Mouse (Mus musculus) kidney, postnatal 4 days (tissue): ENCODE data around the gene Stxbp5l.
"Not testable (repeated sequence)": the region's sequence is repeated elsewhere in the genome, so short reads cannot be mapped to it uniquely, and the experiment has no call there.

Experiments used
- DNase-seq, 2 experiments: peaks; one replicate each; pipeline ENCODE4 v3.0.0; 2021; ENCODE audit warnings: mixed read lengths in 2 of 2

Stxbp5l gene

DNA sequence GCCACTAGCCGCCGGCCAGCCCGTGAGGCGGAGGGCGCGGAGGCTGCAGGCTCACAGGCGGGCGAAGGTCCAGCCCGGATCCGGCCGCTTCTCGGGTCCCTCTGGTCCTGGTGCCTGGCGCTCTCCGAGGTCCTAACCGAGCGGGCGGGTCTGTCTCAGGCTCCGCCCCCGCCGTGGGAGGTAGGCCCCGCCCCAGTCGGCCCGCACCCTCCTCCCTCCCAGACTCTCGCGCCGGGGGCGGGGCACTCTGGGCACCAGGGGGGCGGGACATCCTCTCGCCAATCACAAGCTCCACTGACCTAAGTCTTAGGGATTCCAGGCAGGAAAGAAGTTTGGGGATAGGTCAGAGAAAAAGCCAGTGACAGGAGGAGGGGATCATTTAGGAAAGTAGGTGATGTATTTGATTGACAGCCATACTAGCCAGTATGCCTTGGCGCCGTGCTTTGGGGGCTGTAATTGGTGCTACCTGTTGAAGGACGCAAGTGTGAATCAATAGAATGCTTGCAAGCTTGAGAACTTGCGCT is at the start of gene Stxbp5l:
TSS of gene Stxbp5l (minus strand) at position 142 of the 524 bp plus-strand sequence.
- peak; percentile 95 to 96 for DNase-seq

DNA sequence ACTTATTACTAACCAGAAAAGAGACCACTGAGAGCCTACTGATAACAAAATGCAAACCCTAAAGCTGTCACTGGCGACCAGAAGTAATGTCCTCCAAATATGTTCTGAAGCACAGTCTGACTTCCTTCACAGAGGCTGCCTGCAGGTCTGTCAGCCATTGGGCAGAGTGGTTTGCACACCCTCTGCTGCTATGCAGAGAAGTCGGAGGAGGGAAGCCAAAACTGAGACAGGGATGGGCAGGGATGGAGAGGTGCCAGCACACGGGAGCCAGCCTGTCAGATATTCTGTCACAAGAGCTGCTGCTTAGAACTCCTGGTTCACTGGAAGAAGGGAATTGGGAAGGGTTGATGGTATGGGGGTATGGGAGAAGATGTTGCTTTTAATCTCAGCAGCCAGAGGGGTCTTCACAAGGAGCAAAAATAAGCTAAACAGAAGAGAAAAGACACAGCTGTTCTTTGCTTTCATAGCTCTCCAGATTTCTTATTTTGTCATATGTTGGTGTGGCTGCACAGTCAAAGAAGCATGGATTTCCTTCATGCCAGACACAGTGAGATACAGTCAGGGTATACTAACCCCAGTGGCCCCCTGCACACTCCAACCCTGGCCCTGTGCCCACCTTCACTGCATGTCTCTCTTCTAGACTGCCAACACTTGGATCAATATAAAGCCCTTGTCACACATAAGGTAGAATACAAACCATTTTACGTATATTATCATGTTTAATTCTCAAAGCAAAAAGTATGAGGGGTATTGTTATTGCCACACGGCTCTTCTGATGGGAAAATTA is 48.8 kb upstream of the Stxbp5l start:
- DNase-seq = no peak

DNA sequence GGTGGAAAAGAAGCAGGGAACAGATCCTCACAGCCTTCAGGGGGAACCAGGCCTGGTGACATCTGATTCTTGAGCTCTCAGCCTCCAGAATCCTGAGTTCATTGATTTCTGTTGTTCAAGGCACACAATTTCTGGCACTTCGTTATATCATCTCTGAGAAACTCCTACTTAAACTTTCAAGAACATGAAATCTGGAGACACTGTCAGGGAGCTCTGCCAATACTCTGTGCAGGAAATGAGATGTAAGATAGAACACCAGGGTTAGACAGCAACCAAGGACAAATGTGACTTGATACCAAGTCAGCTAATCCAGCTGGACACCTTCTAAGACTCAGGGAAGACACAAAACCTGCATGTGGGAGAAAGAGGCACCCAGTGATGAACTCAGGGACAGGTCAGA is 40.7 kb upstream of the Stxbp5l start:
- DNase-seq = no peak

DNA sequence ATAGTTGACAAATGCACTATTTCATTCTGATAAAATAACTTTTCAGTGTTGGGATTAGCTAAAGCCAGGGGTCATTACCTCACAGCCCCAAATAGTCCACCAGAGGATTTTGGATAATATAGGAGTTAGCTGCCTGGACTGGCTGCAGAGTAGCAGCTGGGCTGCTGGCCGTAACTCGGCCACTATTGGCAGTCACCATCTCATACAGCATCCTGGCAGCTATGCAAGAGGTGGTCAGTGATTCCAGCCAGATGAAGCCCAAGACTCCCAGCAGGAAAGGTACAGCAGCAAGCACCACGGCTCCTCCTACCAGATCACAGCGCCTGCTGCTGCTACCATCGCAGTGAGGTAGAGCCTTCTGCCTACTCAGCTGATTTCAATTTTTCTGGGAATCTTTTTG is 38.1 kb upstream of the Stxbp5l start:
- no peak for DNase-seq

DNA sequence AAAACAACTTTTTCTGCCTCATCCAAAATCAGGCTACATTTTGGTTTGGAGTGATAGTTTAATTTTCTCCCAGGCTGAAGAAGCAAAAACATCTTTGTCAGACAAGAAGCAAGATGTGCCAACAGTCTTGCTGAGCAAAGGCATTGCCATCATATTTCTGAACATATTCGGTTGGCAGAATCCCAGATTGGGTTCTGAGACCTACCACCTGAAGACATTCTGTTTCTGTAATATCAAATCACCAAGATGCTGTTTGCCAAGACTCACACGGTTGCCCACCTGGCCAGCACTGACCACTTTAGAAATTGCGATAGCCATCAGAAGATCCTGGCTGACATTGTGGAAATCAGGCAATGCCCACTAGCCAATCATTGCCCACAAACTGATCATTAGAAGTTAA is 37.1 kb upstream of the Stxbp5l start:
- no peak for DNase-seq

DNA sequence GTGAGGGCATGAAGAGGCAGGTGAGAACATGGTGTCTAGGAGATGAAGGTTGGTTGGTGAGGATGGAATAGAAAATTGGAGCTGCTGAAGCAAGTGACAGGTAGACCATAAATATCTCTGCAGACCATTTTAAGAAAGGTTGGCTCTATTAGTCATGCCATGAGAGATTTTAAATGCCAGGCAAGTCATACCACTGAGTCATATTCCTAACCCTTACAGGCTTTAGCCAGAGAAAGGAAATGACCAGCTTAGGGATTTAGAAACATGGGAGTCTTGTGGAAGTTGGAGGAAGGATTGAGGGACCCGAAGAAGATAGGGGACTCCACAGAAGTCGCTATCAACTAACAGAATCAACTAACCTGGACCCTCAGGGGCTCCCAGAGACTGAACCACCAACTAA is 35.8 kb upstream of the Stxbp5l start:
- no peak for DNase-seq

DNA sequence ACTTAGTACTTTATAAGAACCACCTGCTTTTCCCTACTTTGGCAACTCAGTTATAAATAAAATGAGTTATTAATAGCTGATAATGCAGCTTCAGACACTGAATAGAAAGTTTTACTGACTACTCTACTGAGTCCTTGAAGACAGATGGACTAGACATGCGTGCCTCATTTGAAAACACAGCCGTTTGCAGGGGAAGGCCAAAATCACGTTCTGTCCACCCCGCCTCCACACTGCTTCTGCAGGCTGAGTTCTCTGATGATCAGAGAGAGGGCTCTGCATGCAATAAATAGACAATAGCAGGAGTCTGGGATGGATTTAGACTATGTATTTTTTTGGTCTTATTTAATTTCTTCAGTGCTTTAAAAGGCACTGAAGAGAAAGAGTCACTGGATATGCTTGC is 20.8 kb upstream of the Stxbp5l start:
- DNase-seq = peak; percentile 7 to 10

DNA sequence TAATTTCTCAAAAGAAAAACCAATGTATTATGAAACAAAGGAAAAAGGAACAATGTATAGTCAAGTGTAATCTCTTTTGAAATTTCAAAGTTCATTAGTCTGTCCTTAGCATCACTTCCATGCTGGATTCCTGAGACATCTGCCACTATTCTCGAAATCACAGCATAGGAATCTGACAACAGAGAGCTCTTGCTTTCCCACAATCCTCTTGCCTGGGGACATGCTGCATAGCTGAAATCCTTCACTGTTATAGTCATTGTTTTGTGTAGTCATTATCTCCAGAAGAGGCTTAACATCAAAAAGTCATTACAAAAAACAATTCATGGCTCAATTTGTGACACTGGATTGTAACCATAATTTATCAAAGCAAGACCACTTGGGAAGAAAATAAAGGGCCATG is 20.2 kb upstream of the Stxbp5l start:
- no peak for DNase-seq

DNA sequence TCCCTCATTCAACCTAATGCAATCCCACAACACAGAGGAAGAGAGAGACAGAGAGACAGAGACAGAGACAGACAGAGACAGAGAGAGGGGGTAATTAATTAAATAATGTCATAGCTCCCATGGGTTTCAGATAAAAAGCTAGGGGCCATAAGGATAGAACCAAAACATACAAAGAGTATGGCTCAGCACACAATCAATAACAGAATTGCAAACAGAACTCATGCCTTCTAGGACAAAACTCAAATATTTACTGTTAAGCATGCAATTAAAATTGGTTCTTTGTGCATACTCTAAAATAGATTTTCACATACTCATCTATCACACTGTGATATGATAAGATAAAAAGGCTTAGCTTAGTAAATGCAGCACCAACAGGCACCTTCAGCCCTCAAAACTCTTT is 5.2 kb upstream of the Stxbp5l start:
- no peak for DNase-seq

DNA sequence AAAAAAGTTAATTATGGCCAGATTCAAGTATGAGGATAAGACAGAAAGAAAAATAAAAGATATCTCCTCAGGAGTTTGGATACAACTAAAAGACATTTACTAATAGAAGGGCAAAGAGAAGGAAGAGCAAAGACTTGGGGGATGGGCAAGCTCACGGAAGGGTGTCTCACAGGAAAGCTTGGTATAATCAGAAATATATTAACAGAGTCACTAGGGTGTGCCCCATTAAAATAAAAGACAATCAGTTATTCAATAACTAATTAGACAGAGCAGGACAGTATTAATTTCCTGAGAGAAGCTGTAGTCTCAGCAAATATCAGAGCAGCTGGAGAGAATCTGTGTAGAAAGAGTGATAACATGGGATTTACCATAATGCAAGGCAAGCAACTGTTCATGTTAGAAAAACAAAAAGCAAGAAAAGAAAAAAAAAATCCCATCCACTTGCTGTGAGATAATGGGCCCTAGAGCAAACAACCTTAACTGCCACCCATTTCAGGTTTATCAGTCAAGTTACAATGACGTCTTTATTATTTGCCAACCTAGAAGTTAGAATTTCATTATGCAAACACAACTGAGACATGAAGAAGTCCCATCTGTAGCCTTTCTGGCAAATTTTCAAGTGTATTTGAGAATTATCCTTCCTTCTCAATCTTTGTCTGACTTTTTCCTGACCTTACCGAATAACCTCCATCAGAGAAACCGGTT is 4.6 kb upstream of the Stxbp5l start:
- peak; percentile 7 to 27 for DNase-seq

DNA sequence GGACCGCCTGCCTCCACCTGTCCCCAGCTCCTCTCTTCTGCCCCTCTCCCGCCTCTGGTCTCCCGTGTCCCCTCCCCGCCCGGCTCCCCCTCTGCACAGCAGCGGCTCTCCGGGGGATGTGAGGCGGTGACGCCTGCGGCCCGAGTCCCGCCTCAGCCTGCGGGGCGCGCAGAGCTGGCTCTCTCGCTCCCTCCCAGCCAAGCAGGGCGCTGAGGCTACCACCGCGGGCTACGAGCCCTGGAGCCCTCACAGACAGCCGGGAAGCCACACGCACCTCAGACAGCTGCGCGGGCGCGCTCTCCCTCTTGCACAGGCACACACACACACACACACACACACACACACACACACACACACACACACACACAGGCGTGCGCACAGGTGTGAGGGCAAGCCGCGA is 393 bp downstream of the Stxbp5l start:
- peak; percentile 42 to 58 for DNase-seq

DNA sequence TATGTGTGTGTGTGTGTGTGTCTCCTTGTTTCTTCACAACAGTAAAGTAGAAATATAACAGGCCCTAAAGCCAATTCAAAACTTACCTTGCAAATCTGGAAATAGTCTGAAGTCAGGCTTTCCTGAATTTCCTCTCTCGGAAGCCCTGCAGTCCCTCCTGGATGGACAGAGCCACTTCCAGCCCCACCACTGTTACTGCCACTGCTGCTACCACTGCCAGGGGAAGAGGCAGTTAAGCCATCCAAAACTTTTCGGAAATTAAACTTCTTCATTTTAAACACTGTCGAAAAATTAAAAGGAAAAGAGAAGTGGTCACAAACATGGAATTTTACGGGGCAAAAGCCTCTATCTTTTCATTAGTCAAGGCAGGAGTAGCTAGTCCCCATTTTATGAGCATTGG is 1.3 kb downstream of the Stxbp5l start:
- no peak for DNase-seq

DNA sequence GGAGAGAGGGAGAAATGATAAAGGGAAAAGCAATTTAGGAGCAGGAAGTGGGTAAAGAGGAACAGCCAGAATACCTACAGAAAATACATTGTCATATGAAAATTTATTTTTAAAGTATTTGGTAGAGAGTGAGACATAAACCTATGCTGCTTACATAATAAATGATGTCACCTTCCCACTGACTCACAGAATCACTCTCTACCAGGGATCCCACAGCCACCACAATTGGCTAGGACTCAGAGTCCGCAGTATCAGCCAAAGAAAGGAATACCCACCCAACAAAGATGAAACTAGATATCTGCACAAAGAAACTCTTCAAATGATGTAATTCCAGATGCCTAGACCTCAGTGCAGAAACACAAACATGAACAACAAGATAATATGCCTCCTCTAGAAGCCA is 12.0 kb downstream of the Stxbp5l start:
- no peak for DNase-seq

DNA sequence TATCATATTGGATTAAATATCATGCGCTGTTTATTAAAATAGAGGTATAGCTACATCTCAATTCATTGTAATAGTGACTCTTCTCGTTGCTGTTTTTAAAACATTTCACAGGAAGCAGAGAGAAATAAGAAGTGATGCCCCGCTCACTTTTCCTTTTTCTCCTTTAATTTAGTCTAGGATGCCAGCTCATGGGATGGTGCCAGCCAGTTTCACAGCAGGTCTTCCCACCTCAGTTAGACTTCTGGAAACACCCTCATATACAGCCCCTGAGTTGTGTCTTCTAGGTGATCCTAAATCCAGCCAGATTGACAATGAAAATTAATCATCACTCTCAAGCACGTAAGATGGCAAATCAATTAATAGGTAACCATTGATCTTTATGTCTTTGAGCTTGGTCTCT is 17.3 kb downstream of the Stxbp5l start:
- DNase-seq = no peak

DNA sequence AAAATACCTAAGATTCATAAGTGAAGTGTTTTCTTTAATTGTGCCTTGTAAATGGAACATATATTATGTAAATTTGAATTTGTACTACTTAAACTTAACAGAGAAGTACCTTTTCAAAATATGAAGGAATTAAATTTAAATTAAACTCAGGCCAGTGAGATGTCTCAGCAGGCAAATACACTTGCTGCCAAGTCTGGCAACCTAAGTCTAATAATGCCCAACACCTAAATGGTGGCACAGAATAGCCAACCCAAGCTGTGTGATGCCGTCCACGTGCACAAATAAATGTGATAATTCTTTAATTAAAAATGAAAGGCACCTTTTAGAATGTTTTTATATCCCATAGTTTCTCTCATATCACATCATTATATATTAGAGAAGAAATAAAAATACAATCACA is 20.8 kb downstream of the Stxbp5l start:
- DNase-seq = no peak

DNA sequence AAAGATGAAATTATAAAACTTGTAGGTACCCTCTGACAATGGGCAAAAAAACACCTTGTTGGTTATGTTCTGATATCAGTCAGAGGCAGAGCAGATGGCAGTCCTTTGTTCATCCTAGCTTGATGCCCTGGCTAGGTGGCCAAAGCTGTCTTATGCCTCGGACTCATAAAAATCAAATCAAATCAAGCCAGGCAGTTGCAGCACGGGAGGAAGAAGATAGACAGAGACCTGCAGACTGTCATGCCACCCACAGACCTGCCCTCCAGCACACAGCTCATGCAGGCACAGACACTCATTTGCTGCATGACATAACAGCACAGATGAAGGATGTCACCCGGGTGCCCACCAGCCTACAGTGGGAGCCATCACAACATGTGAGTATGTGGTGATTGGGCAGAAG is 29.1 kb downstream of the Stxbp5l start:
- DNase-seq = no peak

DNA sequence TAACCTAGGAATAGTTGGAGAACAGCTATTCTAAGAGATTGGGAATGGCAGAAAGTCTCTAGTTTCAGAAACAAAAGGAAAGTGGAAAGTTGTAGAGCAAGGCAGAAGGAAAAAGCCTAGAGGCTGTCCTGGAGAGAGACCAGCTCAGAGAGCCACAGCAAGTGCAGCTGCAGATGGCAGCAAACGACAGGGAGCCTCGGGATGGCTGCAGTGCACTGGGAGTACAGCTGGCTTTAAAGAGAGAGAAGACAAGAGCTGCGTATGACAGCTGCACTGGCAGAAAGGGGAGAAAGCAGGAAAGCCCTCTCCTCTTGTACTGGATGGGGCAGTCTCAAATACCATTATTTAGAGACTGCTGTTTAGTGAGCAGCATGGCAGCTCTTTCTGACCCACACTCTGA is 37.7 kb downstream of the Stxbp5l start:
- DNase-seq = peak; percentile 52 to 62

DNA sequence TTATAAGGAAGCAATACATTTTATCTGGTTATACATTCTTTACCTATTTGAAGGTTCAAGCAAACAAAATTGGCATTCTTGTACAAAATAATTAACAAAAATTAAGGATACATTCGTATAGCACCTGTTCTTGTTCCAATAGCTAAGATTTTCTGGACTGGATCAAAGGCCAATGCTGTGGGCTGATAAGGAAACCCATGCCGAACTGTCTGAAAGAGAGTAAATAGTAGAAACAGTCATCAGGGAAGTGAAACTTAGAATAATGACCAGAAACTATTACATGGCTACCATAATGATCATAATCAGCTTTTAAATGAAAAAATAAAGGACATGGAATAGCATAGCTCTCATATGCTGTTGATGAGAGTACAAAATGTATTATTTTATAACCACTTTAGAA is 39.8 kb downstream of the Stxbp5l start:
- no peak for DNase-seq

DNA sequence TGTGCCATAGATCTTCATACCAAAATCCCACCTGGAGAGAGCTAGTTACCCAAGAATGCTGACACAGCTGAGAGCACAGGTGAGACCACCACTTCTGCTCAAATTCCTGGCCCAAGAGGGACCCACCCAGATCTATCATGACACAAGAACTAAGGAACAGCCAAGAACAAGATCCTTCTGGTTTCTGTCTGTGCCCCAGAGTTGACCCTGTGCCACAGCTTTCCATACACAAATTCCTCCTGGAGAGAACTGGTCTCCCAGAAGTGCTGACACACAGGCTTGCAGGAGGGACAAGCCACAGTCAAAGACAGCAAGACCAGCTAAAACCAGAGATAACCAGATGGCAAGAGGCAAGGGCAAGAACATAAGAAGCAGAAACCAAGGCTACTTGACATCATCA is 43.3 kb downstream of the Stxbp5l start:
- not testable (repeated sequence) for DNase-seq

DNA sequence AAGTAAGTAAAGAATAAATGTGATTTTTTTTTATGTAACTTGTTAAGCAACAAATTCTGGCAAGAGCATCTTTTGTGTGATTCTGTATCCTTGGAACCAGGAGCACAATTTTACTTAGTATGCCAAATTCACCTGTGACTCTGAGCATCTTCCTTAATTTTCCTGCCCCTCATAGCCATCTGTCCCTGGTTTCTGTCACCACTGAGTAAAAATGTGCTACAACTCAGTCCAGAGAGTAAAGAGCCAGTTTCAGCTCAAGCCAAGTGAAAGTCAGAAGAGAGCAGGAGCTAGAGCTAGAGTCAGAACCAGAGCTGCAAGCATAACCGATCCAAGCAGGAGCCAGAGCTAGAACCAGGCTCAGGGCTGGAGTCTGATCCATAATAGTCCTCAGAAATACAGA is 46.6 kb downstream of the Stxbp5l start:
- DNase-seq = no peak

DNA sequence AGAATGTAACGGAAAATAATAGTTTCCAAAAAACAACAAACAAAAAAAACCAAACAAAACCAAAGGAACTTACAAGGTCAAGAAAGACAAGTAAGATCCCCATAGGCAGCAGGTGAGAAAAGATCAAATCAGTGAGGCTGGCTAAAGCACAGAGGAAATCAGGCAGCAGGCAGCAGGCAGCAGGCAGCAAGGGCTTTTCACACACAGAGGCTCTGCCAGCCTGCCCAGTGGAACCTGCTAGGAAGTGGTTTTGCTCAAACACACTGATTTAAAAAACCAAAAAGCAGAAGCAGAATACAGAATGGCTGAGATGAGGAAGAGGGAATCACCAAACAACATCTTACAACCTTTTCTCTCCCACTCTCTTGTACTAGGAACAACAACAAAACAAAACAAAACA is 47.2 kb downstream of the Stxbp5l start:
- no peak for DNase-seq

DNA sequence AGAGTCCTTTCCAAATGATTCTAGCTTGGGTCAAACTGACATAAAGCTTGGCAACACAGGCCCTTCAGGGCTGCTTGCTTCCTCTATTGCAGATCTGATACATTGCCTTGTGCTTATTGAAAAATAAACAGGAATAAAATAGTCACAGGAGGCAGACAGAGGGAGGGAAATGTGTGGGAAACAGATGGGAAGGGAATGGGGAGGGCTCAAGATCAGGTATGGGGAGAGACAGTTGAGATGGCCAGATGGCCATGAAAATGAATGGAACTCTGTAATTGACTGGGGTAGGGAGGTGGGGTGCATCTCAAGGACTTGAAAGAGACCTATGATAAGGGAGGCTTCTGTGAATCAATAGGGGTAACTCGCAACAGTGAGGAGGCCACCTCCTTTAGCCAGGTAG is 80.3 kb downstream of the Stxbp5l start:
- no peak for DNase-seq

DNA sequence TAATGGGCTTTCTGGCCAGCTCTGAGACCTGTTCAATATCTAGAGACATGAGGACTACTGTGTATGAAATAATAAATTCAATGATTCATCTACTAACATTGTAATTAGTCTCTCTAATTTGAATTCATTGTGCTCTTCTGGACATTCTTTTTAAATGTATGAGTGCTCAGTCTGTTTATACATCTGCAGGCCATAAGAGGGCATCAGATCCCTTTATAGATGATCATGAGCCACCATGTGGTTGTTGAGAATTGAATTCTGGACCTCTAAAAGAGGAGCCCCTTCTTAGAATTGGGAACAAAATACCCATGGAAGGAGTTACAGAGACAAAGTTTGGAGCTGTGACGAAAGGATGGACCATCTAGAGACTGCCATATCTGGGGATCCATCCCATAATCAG is 92.2 kb downstream of the Stxbp5l start:
- DNase-seq = no peak

DNA sequence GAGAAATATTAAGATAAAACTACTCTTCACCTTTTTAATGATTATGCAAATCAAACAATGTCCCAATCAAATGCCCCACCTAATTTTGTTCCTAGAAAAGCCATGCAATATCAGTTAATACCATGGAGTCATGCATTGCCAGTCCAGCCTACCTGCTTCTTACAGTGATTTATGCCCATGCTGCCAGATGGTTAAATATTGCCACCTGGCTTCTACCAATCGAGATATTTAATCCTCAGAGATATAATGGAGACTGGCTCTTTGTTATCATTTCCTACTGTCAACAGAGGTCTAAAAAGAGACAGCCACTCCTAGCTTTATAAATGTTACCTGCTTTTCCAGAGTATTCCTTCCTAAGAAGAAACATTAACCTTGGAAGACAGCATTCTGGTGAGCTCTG is 104.6 kb downstream of the Stxbp5l start:
- DNase-seq = no peak
